Mouse (Mus musculus) B cell, adult 2 months (primary cell): Measurements from ENCODE around the gene Mtmr12.

Experiments
- DNase-seq, 2 experiments: peaks; one replicate each; pipeline ENCODE4 v3.0.0; 2022

Mtmr12 gene

GRCm38 (mm10) chr15:12236961-12237360 lies 32.1 kb downstream of the Mtmr12 start:
- no peak for DNase-seq

GRCm38 (mm10) chr15:12237539-12237938 lies 32.7 kb downstream of the Mtmr12 start:
- no peak for DNase-seq

GRCm38 (mm10) chr15:12238337-12238736 lies 33.5 kb downstream of the Mtmr12 start:
- DNase-seq: no peak

- no peak for DNase-seq
These were observed 36.0 kb downstream of the Mtmr12 start for GRCm38 (mm10) chr15:12240705-12241328.

GRCm38 (mm10) chr15:12243792-12244191 lies 39.0 kb downstream of the Mtmr12 start:
- DNase-seq: no peak

- DNase-seq: no peak
These were observed 40.9 kb downstream of the Mtmr12 start for GRCm38 (mm10) chr15:12245580-12246359.

GRCm38 (mm10) chr15:12246360-12247158 lies 41.7 kb downstream of the Mtmr12 start:
- no peak for DNase-seq

- no peak for DNase-seq
These were observed 42.4 kb downstream of the Mtmr12 start for GRCm38 (mm10) chr15:12247159-12247603.

- peak; percentile 69 to 71 for DNase-seq
These were observed 43.5 kb downstream of the Mtmr12 start for GRCm38 (mm10) chr15:12248279-12248678.

- DNase-seq: no peak
These were observed 45.5 kb downstream of the Mtmr12 start for GRCm38 (mm10) chr15:12250350-12250749.

GRCm38 (mm10) chr15:12251416-12252140 lies 46.8 kb downstream of the Mtmr12 start:
- no peak for DNase-seq

- DNase-seq: no peak
These were observed 47.3 kb downstream of the Mtmr12 start for GRCm38 (mm10) chr15:12252141-12252489.

- DNase-seq: no peak
These were observed 53.1 kb downstream of the Mtmr12 start for GRCm38 (mm10) chr15:12257730-12258494.

GRCm38 (mm10) chr15:12263056-12263455 lies 58.2 kb downstream of the Mtmr12 start:
- DNase-seq: no peak

GRCm38 (mm10) chr15:12266460-12266859 lies 61.6 kb downstream of the Mtmr12 start:
- no peak for DNase-seq

GRCm38 (mm10) chr15:12268021-12268420 lies 63.2 kb downstream of the Mtmr12 start:
- DNase-seq: peak; percentile 76 to 77

GRCm38 (mm10) chr15:12271340-12271739 lies 66.5 kb downstream of the Mtmr12 start:
- no peak for DNase-seq

GRCm38 (mm10) chr15:12273325-12274052 lies 68.7 kb downstream of the Mtmr12 start:
- DNase-seq: no peak

GRCm38 (mm10) chr15:12274053-12274769 lies 69.4 kb downstream of the Mtmr12 start:
- DNase-seq: no peak

GRCm38 (mm10) chr15:12275091-12275623 lies 70.3 kb downstream of the Mtmr12 start:
- DNase-seq: no peak
